Mouse (Mus musculus) liver, embryonic 12.5 days (tissue): ENCODE measurements around the gene Prkar1a. TPM values are rescaled to one million over a fixed set of nuclear protein-coding genes. Genes with fewer than 3 reads are reported as not detected.
"Not testable (repeated sequence)": the region's sequence is repeated elsewhere in the genome, so short reads cannot be mapped to it uniquely, and the experiment has no call there.

ENCODE experiments used
- ATAC-seq: fragments of 200-750 bp; cut with Nextera tagmentation; 2 replicates; pipeline ENCODE4 v1.8.0; 2017; ENCODE audit warnings: moderate number of reproducible peaks, mild to moderate bottlenecking, moderate library complexity
- H3K27ac ChIP-seq: fragments of 300-500 bp; sonication (generic); 2 replicates; pipeline ENCODE4 v1.5.1; 2016; ENCODE audit warnings: mild to moderate bottlenecking
- H3K27me3 ChIP-seq: fragments of 300-500 bp; sonication (generic); replicated peaks from 2 replicates; pipeline ENCODE4 v1.6.1; 2016; ENCODE audit warnings: mild to moderate bottlenecking, moderate library complexity
- H3K36me3 ChIP-seq: fragments of 300-500 bp; sonication (generic); 2 replicates; pipeline ENCODE4 v1.6.1; 2016; ENCODE audit warnings: mild to moderate bottlenecking, moderate library complexity
- H3K4me1 ChIP-seq: fragments of 300-500 bp; sonication (generic); 2 replicates; pipeline ENCODE4 v1.6.1; 2016
- H3K4me2 ChIP-seq: fragments of 300-500 bp; sonication (generic); 2 replicates; pipeline ENCODE4 v1.6.1; 2016; ENCODE audit warnings: mild to moderate bottlenecking, moderate library complexity
- H3K4me3 ChIP-seq: fragments of 300-500 bp; sonication (generic); 2 replicates; pipeline ENCODE4 v1.5.1; 2016; ENCODE audit warnings: mild to moderate bottlenecking, moderate library complexity
- H3K9ac ChIP-seq: fragments of 300-500 bp; sonication (generic); 2 replicates; pipeline ENCODE4 v1.6.1; 2016; ENCODE audit warnings: mild to moderate bottlenecking, moderate library complexity
- H3K9me3 ChIP-seq: fragments of 300-500 bp; sonication (generic); replicated peaks from 2 replicates; pipeline ENCODE4 v1.6.1; 2016; ENCODE audit warnings: mild to moderate bottlenecking, moderate library complexity
- WGBS: fragments of 180-500 bp; shearing (Covaris S2); methylation state at CpG from one replicate; pipeline ENCODE4 v1.1.7; 2016; ENCODE audit not compliant: insufficient replicate concordance; 5-methylcytosine and 5-hydroxymethylcytosine counted together
- polyA plus RNA-seq: library from polyadenylated mRNA; unstranded; fragments of >200 nt; fragmentation: Nextera tagmentation; extraction: Ambion mirVana; gene quantifications from 2 replicates; pipeline ENCODE4 v1.2.1, GENCODE M21; 2016

Prkar1a gene
- 165 and 171 TPM in 2 replicates for polyA plus RNA-seq

DNA sequence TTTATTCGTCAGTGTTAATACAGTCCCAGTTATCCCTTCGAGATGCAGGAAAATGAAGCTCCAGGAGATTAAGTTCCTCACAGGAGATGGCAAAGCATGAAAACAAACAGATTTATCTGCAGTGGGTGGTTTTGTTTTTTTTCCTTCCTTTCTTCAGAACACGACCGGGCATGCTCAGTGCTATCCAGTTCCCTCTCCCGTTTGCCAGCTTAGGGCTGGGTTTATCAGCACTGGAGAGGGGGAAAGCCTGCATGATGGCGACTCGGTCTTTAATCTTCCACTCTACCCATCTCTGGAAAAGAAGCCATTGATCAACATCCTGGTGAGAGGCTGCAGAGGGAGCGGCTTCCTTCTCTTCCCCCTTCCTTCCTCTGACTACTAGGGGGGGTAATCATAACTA lies at the start of gene Prkar1a:
Gene Prkar1a, plus strand, starts transcription at position 200 of the 400 bp plus-strand sequence.
- no peak for ATAC-seq
- 11% methylated on average over 8 of the region's 8 CpGs for WGBS
- Histone ChIP-seq H3K4me2 (peak within 1 kb of the TSS; percentile 94), H3K4me1 (peaks cover 50% of the 10 kb centered on the region), H3K27me3 (peaks cover 24% of the 10 kb centered on the region), H3K27ac (peak within 1 kb of the TSS; percentile 93), H3K4me3 (peak within 1 kb of the TSS; percentile 92), H3K36me3 (peaks cover 12% of the 10 kb centered on the region), H3K9me3 (no peaks in the 10 kb centered on the region), H3K9ac (peak within 1 kb of the TSS; percentile 97)

DNA sequence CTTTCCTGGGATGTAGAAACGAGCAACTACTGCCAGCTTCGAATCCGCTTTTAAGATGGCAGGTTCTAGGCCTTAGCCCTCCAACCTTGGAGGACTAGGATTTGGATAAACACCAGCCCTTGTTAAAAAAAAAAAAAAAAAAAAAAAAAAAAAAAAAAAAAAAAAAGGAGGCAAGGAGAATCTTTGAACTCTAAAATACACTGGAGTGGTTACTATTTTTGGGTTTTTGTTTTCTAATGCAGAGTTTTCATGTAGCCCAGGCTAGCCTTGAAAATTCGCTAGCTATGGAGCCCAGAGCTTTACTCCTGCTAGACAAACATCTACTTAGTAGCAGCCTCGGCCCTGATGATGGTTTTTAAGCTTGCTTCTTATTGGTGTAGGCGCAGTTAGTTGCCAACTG lies 41.6 kb upstream of the Prkar1a start:
- WGBS: 79% methylated on average over 6 of the region's 6 CpGs
- Histone ChIP-seq H3K9ac (no peak overlapping the region), H3K27ac (no peak overlapping the region), H3K9me3 (no peaks in the 10 kb centered on the region), H3K36me3 (peaks cover 35% of the 10 kb centered on the region), H3K4me2 (no peak overlapping the region), H3K4me1 (peaks cover 34% of the 10 kb centered on the region), H3K4me3 (no peak overlapping the region), H3K27me3 (no peaks in the 10 kb centered on the region)
- no peak for ATAC-seq

GRCm38 (mm10) chr11:109608976-109609625 lies 40.1 kb upstream of the Prkar1a start:
- H3K27ac ChIP-seq: peak overlapping the region; percentile 99
- H3K4me2 ChIP-seq: peak overlapping the region; percentile 88
- no peak for ATAC-seq
- no peaks in the 10 kb centered on the region for H3K27me3 ChIP-seq
- 50% methylated on average over 6 of the region's 6 CpGs for WGBS
- H3K9ac ChIP-seq: peak overlapping the region; percentile 85
- H3K4me3 ChIP-seq: peak overlapping the region; percentile 77
- peaks cover 20% of the 10 kb centered on the region for H3K36me3 ChIP-seq
- no peaks in the 10 kb centered on the region for H3K9me3 ChIP-seq
- peaks cover 48% of the 10 kb centered on the region for H3K4me1 ChIP-seq

DNA sequence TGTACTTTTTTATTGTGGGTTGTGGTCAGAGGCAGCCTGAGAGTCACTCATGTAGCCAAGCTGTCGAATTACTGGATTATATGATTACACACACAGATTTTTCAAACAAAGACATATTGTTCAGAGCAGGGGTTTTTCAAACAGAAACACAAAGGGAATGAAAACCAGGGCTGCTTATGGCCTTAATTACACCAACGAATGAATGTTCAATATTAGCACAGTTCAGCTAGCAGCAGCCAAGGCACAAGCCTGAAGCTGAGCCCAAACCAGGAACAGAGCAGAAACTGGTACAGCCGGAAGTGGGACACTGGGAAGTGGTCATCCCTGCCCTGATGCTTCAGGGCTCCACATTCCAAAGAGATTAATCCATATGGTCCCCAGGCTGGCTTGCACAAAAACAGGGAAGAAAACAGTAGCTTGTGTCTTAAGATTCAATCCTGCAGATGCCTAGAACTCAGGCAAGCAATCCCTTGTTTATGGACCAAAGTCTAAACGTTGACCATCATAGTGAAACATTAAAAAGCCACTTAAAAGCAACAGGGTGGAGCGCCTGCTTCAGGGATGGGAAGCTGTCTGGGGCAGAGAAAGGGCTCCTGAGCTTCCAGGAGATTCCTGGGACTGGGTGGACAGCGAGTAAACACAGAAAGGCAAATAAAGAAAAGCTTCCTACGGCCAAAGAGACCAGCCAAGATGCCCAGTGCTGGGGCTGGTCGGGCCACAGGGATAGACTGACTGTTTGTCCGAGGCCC lies 39.0 kb upstream of the Prkar1a start:
- Histone ChIP-seq H3K36me3 (peaks cover 12% of the 10 kb centered on the region), H3K4me1 (peaks cover 57% of the 10 kb centered on the region), H3K9me3 (no peaks in the 10 kb centered on the region), H3K9ac (peak overlapping the region; percentile 85), H3K4me3 (peak overlapping the region; percentile 77), H3K27me3 (no peaks in the 10 kb centered on the region), H3K4me2 (peak overlapping the region; percentile 88), H3K27ac (peak overlapping the region; percentile 99)
- ATAC-seq: no peak
- WGBS: 30% methylated on average over 9 of the region's 9 CpGs

GRCm38 (mm10) chr11:109610795-109611302 lies 38.4 kb upstream of the Prkar1a start:
- H3K36me3 ChIP-seq: peaks cover 5% of the 10 kb centered on the region
- H3K4me1 ChIP-seq: peaks cover 64% of the 10 kb centered on the region
- H3K9ac ChIP-seq: peak overlapping the region; percentile 85
- no peaks in the 10 kb centered on the region for H3K27me3 ChIP-seq
- peak; percentile 8 for ATAC-seq
- H3K4me3 ChIP-seq: peak overlapping the region; percentile 77
- WGBS: 1% methylated on average over 26 of the region's 26 CpGs
- H3K4me2 ChIP-seq: peak overlapping the region; percentile 88
- H3K27ac ChIP-seq: peak overlapping the region; percentile 99
- no peaks in the 10 kb centered on the region for H3K9me3 ChIP-seq

GRCm38 (mm10) chr11:109611303-109612149 lies 37.7 kb upstream of the Prkar1a start, which contains the start of gene Wipi1:
Wipi1 (minus strand) TSS chr11:109611967.
- Histone ChIP-seq H3K9me3 (no peaks in the 10 kb centered on the region), H3K4me2 (peak within 1 kb of the TSS; percentile 88), H3K9ac (peak within 1 kb of the TSS; percentile 85), H3K4me3 (peak within 1 kb of the TSS; percentile 77), H3K27me3 (no peaks in the 10 kb centered on the region), H3K27ac (peak within 1 kb of the TSS; percentile 99), H3K36me3 (no peaks in the 10 kb centered on the region; the same call in none of the 2 replicates), H3K4me1 (peaks cover 71% of the 10 kb centered on the region)
- peak; percentile 91 for ATAC-seq
- WGBS: under 1% methylated on average over 58 of the region's 58 CpGs

DNA sequence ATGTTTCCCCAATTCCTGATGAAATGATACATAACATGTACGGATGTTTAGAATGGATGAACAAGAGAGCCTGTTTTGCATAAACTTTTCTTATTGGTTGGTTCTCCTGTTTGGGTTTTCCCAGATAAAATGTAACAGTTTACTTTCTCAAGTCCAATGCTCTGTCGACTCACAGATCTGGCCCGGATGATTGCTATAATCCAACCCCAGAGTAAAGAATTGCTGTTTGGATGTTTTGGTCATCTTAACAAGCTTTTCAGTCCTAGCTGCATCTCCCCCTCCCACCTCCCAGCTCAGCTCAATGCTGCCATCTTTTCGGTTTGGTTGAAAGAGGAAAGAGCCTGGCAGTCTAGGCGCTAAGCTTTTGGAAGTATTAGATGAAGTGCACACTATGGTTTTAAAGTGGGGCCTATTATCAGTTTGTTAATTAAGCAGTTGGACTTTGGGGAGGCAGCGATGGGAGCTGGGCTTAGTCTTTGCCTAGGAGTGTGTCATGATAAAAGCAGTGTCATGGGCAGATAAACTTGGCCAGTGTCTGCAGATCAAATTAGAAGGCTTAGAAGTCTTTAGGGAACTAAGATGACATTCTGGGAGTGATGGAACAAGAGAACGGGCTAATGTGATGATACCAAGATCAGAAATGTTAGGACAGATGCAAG lies 36.2 kb upstream of the Prkar1a start:
- Histone ChIP-seq H3K9me3 (no peaks in the 10 kb centered on the region), H3K27ac (peak overlapping the region; percentile 99), H3K4me2 (peak overlapping the region; percentile 88), H3K4me3 (peak overlapping the region; percentile 77), H3K4me1 (peaks cover 84% of the 10 kb centered on the region), H3K9ac (peak overlapping the region; percentile 74), H3K36me3 (no peaks in the 10 kb centered on the region), H3K27me3 (no peaks in the 10 kb centered on the region)
- 16% methylated on average over 7 of the region's 7 CpGs for WGBS
- peak; percentile 36 for ATAC-seq

DNA sequence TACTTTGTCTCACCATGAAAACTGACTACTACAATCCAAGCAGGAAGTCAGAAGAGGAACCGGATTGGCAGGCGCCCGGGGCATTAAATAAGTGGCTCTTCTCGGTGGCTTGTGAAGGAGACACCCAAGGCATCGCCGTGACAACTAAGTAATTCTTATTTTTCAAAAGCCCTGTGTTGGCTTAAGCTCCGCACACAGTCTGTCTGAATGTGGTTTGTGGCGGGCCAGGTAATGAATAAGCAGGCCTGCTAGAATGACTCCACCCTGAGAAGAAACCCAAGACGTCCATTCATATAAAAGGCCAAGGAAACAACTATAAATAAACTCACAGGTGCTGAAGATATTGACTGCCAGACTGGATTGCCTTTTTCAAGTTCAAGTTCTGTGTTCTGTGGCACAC lies 33.9 kb upstream of the Prkar1a start:
- H3K4me3 ChIP-seq: peak overlapping the region; percentile 77
- ATAC-seq: no peak
- H3K9me3 ChIP-seq: no peaks in the 10 kb centered on the region
- H3K27me3 ChIP-seq: no peaks in the 10 kb centered on the region
- peak overlapping the region; percentile 74 for H3K9ac ChIP-seq
- WGBS: 46% methylated on average over 9 of the region's 9 CpGs
- H3K4me1 ChIP-seq: peaks cover 73% of the 10 kb centered on the region
- H3K36me3 ChIP-seq: no peaks in the 10 kb centered on the region
- H3K4me2 ChIP-seq: peak overlapping the region; percentile 88
- H3K27ac ChIP-seq: peak overlapping the region; percentile 99

- 24% methylated on average over 4 of the region's 4 CpGs for WGBS
- no peaks in the 10 kb centered on the region for H3K36me3 ChIP-seq
- no peak for ATAC-seq
- H3K4me2 ChIP-seq: peak overlapping the region; percentile 88
- H3K4me3 ChIP-seq: peak overlapping the region; percentile 77
- no peaks in the 10 kb centered on the region for H3K9me3 ChIP-seq
- no peaks in the 10 kb centered on the region for H3K27me3 ChIP-seq
- H3K9ac ChIP-seq: peak overlapping the region; percentile 58
- peak overlapping the region; percentile 99 for H3K27ac ChIP-seq
- peaks cover 74% of the 10 kb centered on the region for H3K4me1 ChIP-seq
Observed at GRCm38 (mm10) chr11:109616352-109616751, 32.9 kb upstream of the Prkar1a start.

DNA sequence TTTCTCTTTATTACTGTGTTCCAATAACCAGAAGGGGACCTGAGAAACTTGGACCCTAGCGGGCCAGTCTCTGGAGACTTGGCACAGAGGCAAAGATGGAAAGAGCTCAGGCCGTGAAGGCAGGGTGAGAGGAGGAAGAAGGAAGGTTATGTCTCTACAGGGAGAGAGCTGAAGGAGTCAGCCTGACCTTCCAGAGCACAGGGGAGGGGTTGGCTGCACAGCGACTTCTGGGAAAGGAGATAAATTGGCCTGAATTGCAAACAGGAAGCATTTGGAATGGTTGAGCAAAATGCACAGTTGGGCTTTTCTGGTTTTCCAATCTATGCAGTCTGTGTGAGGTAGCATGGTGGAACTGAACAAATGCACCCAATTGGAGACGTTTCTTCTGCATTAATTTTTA lies 32.4 kb upstream of the Prkar1a start:
- 33% methylated on average over 4 of the region's 4 CpGs for WGBS
- Histone ChIP-seq H3K27ac (peak overlapping the region; percentile 99), H3K4me2 (peak overlapping the region; percentile 88), H3K4me1 (peaks cover 77% of the 10 kb centered on the region), H3K9ac (peak overlapping the region; percentile 58), H3K9me3 (no peaks in the 10 kb centered on the region), H3K4me3 (peak overlapping the region; percentile 77), H3K36me3 (no peaks in the 10 kb centered on the region), H3K27me3 (no peaks in the 10 kb centered on the region)
- peak; percentile 25; the same call in 1 of the 2 replicates for ATAC-seq

DNA sequence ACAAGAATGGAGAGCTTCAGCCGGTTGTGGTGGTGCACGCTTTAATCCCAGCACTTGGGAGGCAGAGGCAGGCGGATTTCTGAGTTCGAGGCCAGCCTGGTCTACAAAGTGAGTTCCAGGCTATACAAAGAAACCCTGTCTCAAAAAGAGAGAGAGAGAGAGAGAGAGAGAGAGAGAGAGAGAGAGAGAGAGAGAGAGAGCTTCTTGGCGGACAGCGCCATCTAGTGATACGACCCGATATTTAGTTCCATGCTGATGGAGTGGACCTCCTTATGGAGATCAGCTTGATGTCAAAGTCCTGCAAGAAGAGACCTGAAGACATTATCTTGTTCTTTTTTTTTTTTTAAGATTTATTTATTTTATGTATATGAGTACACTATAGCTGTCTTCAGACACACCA lies 30.1 kb upstream of the Prkar1a start:
- H3K4me2 ChIP-seq, H3K36me3 ChIP-seq, H3K9me3 ChIP-seq, ATAC-seq, H3K9ac ChIP-seq, H3K4me3 ChIP-seq, H3K27me3 ChIP-seq: not testable (repeated sequence)
- Histone ChIP-seq H3K27ac (peak overlapping the region; percentile 99; the same call in 1 of the 2 replicates), H3K4me1 (peaks cover 68% of the 10 kb centered on the region)
- WGBS: 14% methylated on average over 8 of the region's 8 CpGs
